ENCODE assay signal across 8 mouse cellular contexts in the genomic region with DNA sequence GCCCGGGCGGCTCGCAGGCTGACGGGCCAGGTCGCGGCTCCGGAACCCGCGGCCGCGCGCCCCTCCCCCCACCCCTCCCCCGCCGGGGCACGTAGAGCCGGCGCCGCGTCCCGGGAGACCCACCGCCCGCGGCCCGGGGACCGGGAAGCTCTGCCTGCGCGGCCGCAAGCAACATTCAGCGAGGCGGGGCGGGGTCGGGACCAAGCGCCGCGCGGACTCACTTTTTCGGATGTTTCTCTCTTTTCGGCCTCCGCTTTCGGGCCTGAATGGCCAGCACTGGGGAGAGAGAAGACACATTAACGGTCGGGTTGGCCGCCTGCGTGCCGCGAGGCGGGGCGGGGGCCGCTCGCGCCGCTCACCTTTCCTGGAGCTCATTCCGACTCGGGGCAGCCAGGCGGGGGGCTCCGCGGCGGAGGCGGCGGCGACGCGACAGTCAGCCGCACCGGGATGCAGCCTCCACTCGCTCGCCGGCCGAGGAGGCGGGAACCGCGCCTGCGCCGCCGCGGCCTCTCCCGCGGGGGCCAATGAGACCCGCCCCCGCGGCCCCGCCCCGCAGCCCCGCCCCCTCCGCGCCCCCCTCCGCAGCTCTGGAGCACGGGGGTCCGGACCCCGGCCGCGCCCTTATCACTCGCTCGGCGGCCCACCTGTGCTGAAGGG. TPM values are rescaled to one million over a fixed set of nuclear protein-coding genes. Genes with fewer than 3 reads are reported as not detected.
DNase-seq lines count a peak whose midpoint lies in the region; ATAC-seq and TF ChIP-seq lines count a peak whose summit lies in the region.

No protein-coding gene starts in this region.

- no peak for TF ChIP-seq EP300 in stomach, postnatal 0 days (optimal IDR thresholded peaks at IDR 0.05)

- peak overlapping the region; percentile 84 for H3K9ac ChIP-seq in embryonic facial prominence, embryonic 14.5 days (ENCODE audit: low read depth, low read length)
- peak overlapping the region; percentile 79 for H3K9ac ChIP-seq in heart, embryonic 11.5 days (ENCODE audit: low read depth, low read length)
- H3K9ac ChIP-seq in kidney, embryonic 15.5 days = peak overlapping the region; percentile 79
- H3K9ac ChIP-seq in liver, embryonic 12.5 days = peak overlapping the region; percentile 69
- peak overlapping the region; percentile 75 for H3K9ac ChIP-seq in stomach, postnatal 0 days (ENCODE audit: low read length)

- peak overlapping the region; percentile 90 for H3K4me3 ChIP-seq in embryonic facial prominence, embryonic 14.5 days (ENCODE audit: low read depth, low read length)
- peak overlapping the region; percentile 94 for H3K4me3 ChIP-seq in heart, embryonic 11.5 days (ENCODE audit: low read depth, low read length)
- H3K4me3 ChIP-seq in kidney, embryonic 15.5 days (replicated peaks) = peak overlapping the region; percentile 85
- peak overlapping the region; percentile 76 for H3K4me3 ChIP-seq in liver, embryonic 12.5 days
- H3K4me3 ChIP-seq in stomach, postnatal 0 days (ENCODE audit: low read depth, low read length) = peak overlapping the region; percentile 88

- H3K4me1 ChIP-seq in embryonic facial prominence, embryonic 14.5 days (ENCODE audit: control insufficient read depth, insufficient read depth, low read length) = no peaks in the 10 kb centered on the region
- H3K4me1 ChIP-seq in heart, embryonic 11.5 days (ENCODE audit: control insufficient read depth, insufficient read depth, low read length) = peaks cover 5% of the 10 kb centered on the region; the same call in 1 of the 2 replicates
- peaks cover 14% of the 10 kb centered on the region; the same call in 1 of the 2 replicates for H3K4me1 ChIP-seq in kidney, embryonic 15.5 days
- peaks cover 16% of the 10 kb centered on the region for H3K4me1 ChIP-seq in liver, embryonic 12.5 days
- no peaks in the 10 kb centered on the region; the same call in 1 of the 2 replicates for H3K4me1 ChIP-seq in stomach, postnatal 0 days (replicated peaks; ENCODE audit: control insufficient read depth, insufficient read depth)

- H3K27me3 ChIP-seq in embryonic facial prominence, embryonic 14.5 days (replicated peaks; ENCODE audit: control insufficient read depth, insufficient read depth, low read length) = no peaks in the 10 kb centered on the region
- no peaks in the 10 kb centered on the region for H3K27me3 ChIP-seq in heart, embryonic 11.5 days (ENCODE audit: control insufficient read depth, insufficient read depth, low read length)
- no peaks in the 10 kb centered on the region for H3K27me3 ChIP-seq in kidney, embryonic 15.5 days
- H3K27me3 ChIP-seq in liver, embryonic 12.5 days (replicated peaks) = peaks cover 24% of the 10 kb centered on the region
- H3K27me3 ChIP-seq in stomach, postnatal 0 days (ENCODE audit: control insufficient read depth, insufficient read depth, low read length) = no peaks in the 10 kb centered on the region

- no peak for TF ChIP-seq CTCF in stomach, postnatal 0 days (IDR thresholded peaks at IDR 0.05; ENCODE audit: low read depth)

- WGBS in embryonic facial prominence, embryonic 14.5 days = 0% methylated on average over 39 of the region's 95 CpGs
- under 1% methylated on average over 63 of the region's 95 CpGs for WGBS in heart, embryonic 11.5 days (ENCODE audit: insufficient replicate concordance)
- under 1% methylated on average over 60 of the region's 95 CpGs for WGBS in kidney, embryonic 15.5 days
- under 1% methylated on average over 84 of the region's 95 CpGs for WGBS in liver, embryonic 12.5 days (ENCODE audit: insufficient replicate concordance)
- WGBS in stomach, postnatal 0 days = under 1% methylated on average over 57 of the region's 95 CpGs

- peak; percentile 61 for DNase-seq in CD4-positive, CD25-positive, alpha-beta regulatory T cell, adult 2 months (ENCODE audit: low read depth, low spot score)
- DNase-seq in adrenal gland, postnatal 4 days (ENCODE audit: low spot score in 2 of 2) = peak; percentile 28 to 49
- DNase-seq in embryonic facial prominence, embryonic 14.5 days (ENCODE audit: low spot score) = peak; percentile 83
- DNase-seq in neural tube, embryonic 10.5 days (ENCODE audit: extremely low spot score, low spot score) = peak; percentile 85
- peak; percentile 65 for DNase-seq in stomach, postnatal 0 days (ENCODE audit: low spot score)

- ATAC-seq in embryonic facial prominence, embryonic 14.5 days (ENCODE audit: low read depth) = peak; percentile 88
- peak; percentile 80 for ATAC-seq in heart, embryonic 11.5 days (replicated peaks; ENCODE audit: insufficient number of reproducible peaks, low FRiP score, low TSS enrichment)
- peak; percentile 90 for ATAC-seq in kidney, embryonic 15.5 days (replicated peaks; ENCODE audit: low FRiP score)
- peak; percentile 71 for ATAC-seq in liver, embryonic 12.5 days
- peak; percentile 69 for ATAC-seq in stomach, postnatal 0 days (ENCODE audit: low FRiP score, low TSS enrichment)

- H3K27ac ChIP-seq in embryonic facial prominence, embryonic 14.5 days (replicated peaks; ENCODE audit: low read depth, low read length) = peak overlapping the region; percentile 75
- peak overlapping the region; percentile 62 for H3K27ac ChIP-seq in heart, embryonic 11.5 days (ENCODE audit: low read depth, low read length)
- H3K27ac ChIP-seq in kidney, embryonic 15.5 days = peak overlapping the region; percentile 81
- H3K27ac ChIP-seq in liver, embryonic 12.5 days = 0 out of 2 replicates have a peak overlapping the region, but pooled peaks have one; percentile 54
- peak overlapping the region; percentile 61 for H3K27ac ChIP-seq in stomach, postnatal 0 days (replicated peaks)

- H3K9me3 ChIP-seq in embryonic facial prominence, embryonic 14.5 days (ENCODE audit: control insufficient read depth, low read length) = no peaks in the 10 kb centered on the region
- no peaks in the 10 kb centered on the region for H3K9me3 ChIP-seq in heart, embryonic 11.5 days (replicated peaks; ENCODE audit: control insufficient read depth, low read length)
- H3K9me3 ChIP-seq in kidney, embryonic 15.5 days (replicated peaks) = no peaks in the 10 kb centered on the region
- no peaks in the 10 kb centered on the region for H3K9me3 ChIP-seq in liver, embryonic 12.5 days (replicated peaks)
- no peaks in the 10 kb centered on the region for H3K9me3 ChIP-seq in stomach, postnatal 0 days (ENCODE audit: control insufficient read depth, low read length)

- H3K4me2 ChIP-seq in embryonic facial prominence, embryonic 14.5 days (ENCODE audit: low read depth, low read length) = peak overlapping the region; percentile 92
- H3K4me2 ChIP-seq in heart, embryonic 11.5 days = peak overlapping the region; percentile 89
- peak overlapping the region; percentile 95 for H3K4me2 ChIP-seq in kidney, embryonic 15.5 days
- peak overlapping the region; percentile 98 for H3K4me2 ChIP-seq in liver, embryonic 12.5 days
- H3K4me2 ChIP-seq in stomach, postnatal 0 days (replicated peaks; ENCODE audit: low read depth) = peak overlapping the region; percentile 97

- no peaks in the 10 kb centered on the region for H3K36me3 ChIP-seq in embryonic facial prominence, embryonic 14.5 days (ENCODE audit: control insufficient read depth, insufficient read depth, low read length)
- no peaks in the 10 kb centered on the region for H3K36me3 ChIP-seq in heart, embryonic 11.5 days (ENCODE audit: control insufficient read depth, insufficient read depth, low read length)
- H3K36me3 ChIP-seq in kidney, embryonic 15.5 days = no peaks in the 10 kb centered on the region
- H3K36me3 ChIP-seq in liver, embryonic 12.5 days = no peaks in the 10 kb centered on the region
- no peaks in the 10 kb centered on the region for H3K36me3 ChIP-seq in stomach, postnatal 0 days (ENCODE audit: control insufficient read depth, insufficient read depth, low read length)

RNA-seq across cellular contexts. Expression of gene Srpk2, which starts 8.8 kb away (rescaled TPM):
- 10 to 100 TPM; 66.8 to 71.4 TPM for total RNA-seq in adrenal gland, postnatal 4 days (2021)
- 51.2 and 57.3 TPM in 2 replicates for polyA plus RNA-seq in embryonic facial prominence, embryonic 14.5 days (2014; fragmentation: Nextera tagmentation; extraction: Ambion mirVana)
- 44.0 and 46.4 TPM in 2 replicates for polyA plus RNA-seq in heart, embryonic 11.5 days (2014; fragmentation: Nextera tagmentation; extraction: Ambion mirVana)
- 45.2 and 47.6 TPM in 2 replicates for polyA plus RNA-seq in kidney, embryonic 15.5 days (2015; fragmentation: Nextera tagmentation; extraction: Ambion mirVana)
- polyA plus RNA-seq in liver, embryonic 12.5 days (2016; fragmentation: Nextera tagmentation; extraction: Ambion mirVana) = 9.2 and 9.4 TPM in 2 replicates
- polyA plus RNA-seq in stomach, postnatal 0 days (2015; fragmentation: Nextera tagmentation; extraction: Ambion mirVana) = 27.1 and 27.4 TPM in 2 replicates

Comparison
In these comparisons a context has a peak if more than half of its experiments do, and no peak if none do; other contexts are left out.
1. Peak in every context shown above with its lines: DNase-seq, ATAC-seq, H3K4me3 ChIP-seq and H3K27ac ChIP-seq.